Mouse (Mus musculus): ENCODE data around the gene Becn1. TPM values are rescaled to one million over a fixed set of nuclear protein-coding genes. Genes with fewer than 3 reads are reported as not detected.

The Becn1 gene
- polyA plus RNA-seq (2014; fragmentation: Nextera tagmentation; extraction: Ambion mirVana) = 149 and 154 TPM in 2 replicates

GRCm38 (mm10) chr11:101302004-101302798 is at the start of gene Becn1:
Becn1 (minus strand) TSS chr11:101302286.
- peaks cover 5% of the 10 kb centered on the region; the same call in 1 of the 2 replicates for H3K4me1 ChIP-seq (ENCODE audit: insufficient read depth)
- DNase-seq (peak; percentile 99), ATAC-seq (ENCODE audit: insufficient read depth) (peak; percentile 96)
- H3K9ac ChIP-seq = peak within 1 kb of the TSS; percentile 85
- peak within 1 kb of the TSS; percentile 86 for H3K4me3 ChIP-seq (ENCODE audit: low read depth, low read length)
- peak within 1 kb of the TSS; percentile 99 for H3K4me2 ChIP-seq
- no peaks in the 10 kb centered on the region for H3K9me3 ChIP-seq (ENCODE audit: low read depth, low read length)
- H3K27ac ChIP-seq (ENCODE audit: low read depth) = peak within 1 kb of the TSS; percentile 65
- peak; percentile 98 for TF ChIP-seq CTCF (IDR thresholded peaks at IDR 0.05; ENCODE audit: low read depth)
- H3K36me3 ChIP-seq (ENCODE audit: insufficient read depth) = peaks cover 23% of the 10 kb centered on the region
- H3K27me3 ChIP-seq (ENCODE audit: insufficient read depth, low read length) = no peaks in the 10 kb centered on the region
- 6% methylated on average over 39 of the region's 39 CpGs for WGBS

DNA sequence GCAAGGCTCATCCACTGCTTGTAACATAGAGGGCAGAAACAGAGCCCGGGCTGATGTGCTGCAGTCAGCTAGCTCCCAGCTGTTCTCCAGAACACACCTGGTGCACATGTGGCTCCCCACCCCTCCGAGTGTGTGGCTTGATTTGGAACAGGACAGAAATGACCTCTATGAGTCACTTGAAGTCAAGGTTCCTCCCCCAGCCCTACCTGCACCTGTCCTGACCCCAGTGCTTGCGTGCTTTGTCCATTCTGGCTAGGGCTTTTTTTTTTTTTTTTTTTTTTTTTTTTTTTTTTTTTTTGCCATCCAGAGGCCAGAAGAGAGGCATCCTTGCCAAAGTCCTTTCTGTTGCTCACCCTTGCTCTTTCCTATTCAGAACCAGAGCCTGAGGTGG is 49.6 kb upstream of the Becn1 start:
- H3K36me3 ChIP-seq (ENCODE audit: insufficient read depth) = no peaks in the 10 kb centered on the region
- H3K9me3 ChIP-seq (ENCODE audit: low read depth, low read length) = no peaks in the 10 kb centered on the region
- 32% methylated on average over 3 of the region's 3 CpGs for WGBS
- no peak overlapping the region for H3K4me2 ChIP-seq
- ATAC-seq (ENCODE audit: insufficient read depth) (no peak), DNase-seq (no peak)
- H3K27ac ChIP-seq (ENCODE audit: low read depth) = no peak overlapping the region
- no peak overlapping the region for H3K4me3 ChIP-seq (ENCODE audit: low read depth, low read length)
- no peak for TF ChIP-seq CTCF (IDR thresholded peaks at IDR 0.05; ENCODE audit: low read depth)
- H3K9ac ChIP-seq = no peak overlapping the region
- no peaks in the 10 kb centered on the region for H3K27me3 ChIP-seq (ENCODE audit: insufficient read depth, low read length)
- no peaks in the 10 kb centered on the region for H3K4me1 ChIP-seq (ENCODE audit: insufficient read depth)

DNA sequence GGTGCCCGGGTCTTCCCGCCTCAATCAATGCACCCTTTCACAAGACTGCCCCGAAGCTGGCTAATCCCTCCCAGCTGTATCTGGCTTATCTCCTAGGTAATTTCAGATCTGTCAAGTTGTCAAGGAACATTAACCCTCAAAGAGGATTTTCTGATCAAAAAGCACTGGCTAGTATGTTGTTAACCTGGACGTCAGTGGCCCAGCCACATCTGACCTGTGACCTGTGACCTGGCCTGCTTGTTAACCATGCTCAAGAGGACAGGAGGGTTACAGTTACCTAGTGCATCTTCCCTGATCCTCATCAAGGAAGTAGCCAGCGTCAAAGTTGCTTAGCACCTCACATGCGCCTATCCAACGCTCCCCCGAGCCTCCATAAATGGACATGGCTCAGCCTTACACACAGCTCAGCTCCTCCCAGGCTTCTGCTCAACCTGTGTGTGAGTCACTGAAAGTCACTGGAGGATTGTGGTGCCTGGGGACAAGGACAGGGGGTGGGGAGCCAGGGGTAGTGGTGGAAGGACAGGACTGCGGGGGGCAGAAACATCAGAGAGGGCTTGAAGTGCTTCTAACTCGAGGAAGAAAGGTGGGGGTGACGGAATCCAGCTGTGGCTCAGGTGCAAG is 49.1 kb upstream of the Becn1 start:
- H3K27ac ChIP-seq (ENCODE audit: low read depth) = no peak overlapping the region
- WGBS = 49% methylated on average over 11 of the region's 11 CpGs
- no peaks in the 10 kb centered on the region for H3K4me1 ChIP-seq (ENCODE audit: insufficient read depth)
- DNase-seq (no peak), ATAC-seq (ENCODE audit: insufficient read depth) (no peak)
- H3K9me3 ChIP-seq (ENCODE audit: low read depth, low read length) = no peaks in the 10 kb centered on the region
- H3K36me3 ChIP-seq (ENCODE audit: insufficient read depth) = no peaks in the 10 kb centered on the region
- no peak overlapping the region for H3K4me2 ChIP-seq
- H3K4me3 ChIP-seq (ENCODE audit: low read depth, low read length) = no peak overlapping the region
- no peak for TF ChIP-seq CTCF (IDR thresholded peaks at IDR 0.05; ENCODE audit: low read depth)
- H3K9ac ChIP-seq = no peak overlapping the region
- no peaks in the 10 kb centered on the region for H3K27me3 ChIP-seq (ENCODE audit: insufficient read depth, low read length)

GRCm38 (mm10) chr11:101349216-101349615 is 47.1 kb upstream of the Becn1 start:
- Histone ChIP-seq H3K4me2 (no peak overlapping the region), H3K4me3 (ENCODE audit: low read depth, low read length) (no peak overlapping the region), H3K4me1 (ENCODE audit: insufficient read depth) (no peaks in the 10 kb centered on the region), H3K27ac (ENCODE audit: low read depth) (no peak overlapping the region), H3K9ac (no peak overlapping the region), H3K27me3 (ENCODE audit: insufficient read depth, low read length) (no peaks in the 10 kb centered on the region), H3K9me3 (ENCODE audit: low read depth, low read length) (no peaks in the 10 kb centered on the region), H3K36me3 (ENCODE audit: insufficient read depth) (no peaks in the 10 kb centered on the region)
- ATAC-seq (ENCODE audit: insufficient read depth) (no peak), DNase-seq (no peak)
- TF ChIP-seq CTCF (IDR thresholded peaks at IDR 0.05; ENCODE audit: low read depth) = no peak
- WGBS = 61% methylated on average over 3 of the region's 3 CpGs

DNA sequence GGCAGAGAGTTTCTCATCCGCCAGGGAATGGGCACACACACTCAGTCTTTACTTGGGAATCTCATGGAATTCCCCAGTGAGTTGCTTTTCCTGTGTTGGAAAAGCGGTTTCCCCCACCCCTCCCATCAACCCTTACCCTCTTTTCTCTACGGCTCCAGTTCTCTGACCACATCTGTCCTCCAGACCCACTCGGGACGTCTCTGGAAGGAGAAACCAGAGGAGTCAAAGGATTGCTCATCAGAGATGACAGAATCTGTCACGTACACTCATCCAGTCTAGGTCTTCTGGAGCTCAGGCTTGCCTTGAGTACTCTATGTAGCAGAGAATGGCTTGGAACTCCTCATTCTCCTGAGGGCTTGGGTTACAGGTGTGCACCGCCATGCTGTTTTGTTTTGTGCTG is 46.7 kb upstream of the Becn1 start:
- no peak for TF ChIP-seq CTCF (IDR thresholded peaks at IDR 0.05; ENCODE audit: low read depth)
- H3K4me3 ChIP-seq (ENCODE audit: low read depth, low read length) = no peak overlapping the region
- DNase-seq = no peak
- H3K9ac ChIP-seq = no peak overlapping the region
- H3K9me3 ChIP-seq (ENCODE audit: low read depth, low read length) = no peaks in the 10 kb centered on the region
- H3K4me1 ChIP-seq (ENCODE audit: insufficient read depth) = no peaks in the 10 kb centered on the region
- no peak overlapping the region for H3K27ac ChIP-seq (ENCODE audit: low read depth)
- no peaks in the 10 kb centered on the region for H3K36me3 ChIP-seq (ENCODE audit: insufficient read depth)
- no peaks in the 10 kb centered on the region for H3K27me3 ChIP-seq (ENCODE audit: insufficient read depth, low read length)
- no peak for ATAC-seq (ENCODE audit: insufficient read depth)
- WGBS = 54% methylated on average over 7 of the region's 7 CpGs
- H3K4me2 ChIP-seq = no peak overlapping the region

DNA sequence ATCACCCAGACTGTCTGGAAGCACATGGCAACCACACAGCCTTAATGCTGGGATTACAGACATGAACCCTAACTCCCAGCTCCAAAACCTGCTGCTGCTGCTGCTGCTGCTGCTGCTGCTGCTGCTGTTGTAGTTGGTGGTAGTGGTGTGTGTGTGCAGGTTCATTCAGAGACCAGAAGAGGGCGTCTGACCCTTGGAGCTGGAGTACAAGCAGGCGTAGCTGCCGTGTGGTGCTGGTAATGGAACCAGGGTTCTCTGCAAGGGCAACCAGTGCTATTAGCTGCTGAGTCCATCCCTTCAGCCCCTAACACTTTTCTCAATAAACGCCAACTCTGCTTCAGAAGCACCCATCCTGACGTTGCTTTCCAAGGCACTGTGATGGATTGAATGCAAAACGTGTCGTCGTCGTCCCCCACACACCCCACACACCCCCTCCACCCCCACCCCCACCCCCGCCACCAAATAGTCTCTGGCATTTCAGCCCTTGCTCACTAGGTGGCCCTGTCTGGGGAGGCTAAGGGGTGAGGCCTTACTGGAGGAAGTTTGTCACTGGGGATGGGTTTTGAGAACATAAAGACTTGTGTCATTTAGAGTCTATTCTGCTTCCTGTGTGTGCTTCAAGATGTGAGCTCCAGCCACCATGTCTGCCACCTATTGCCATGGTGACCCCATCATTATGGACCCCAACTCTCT is 45.1 kb upstream of the Becn1 start:
- Histone ChIP-seq H3K27me3 (ENCODE audit: insufficient read depth, low read length) (no peaks in the 10 kb centered on the region), H3K36me3 (ENCODE audit: insufficient read depth) (no peaks in the 10 kb centered on the region), H3K9me3 (ENCODE audit: low read depth, low read length) (no peaks in the 10 kb centered on the region), H3K27ac (ENCODE audit: low read depth) (no peak overlapping the region), H3K4me2 (no peak overlapping the region), H3K4me3 (ENCODE audit: low read depth, low read length) (no peak overlapping the region), H3K9ac (no peak overlapping the region), H3K4me1 (ENCODE audit: insufficient read depth) (no peaks in the 10 kb centered on the region)
- ATAC-seq (ENCODE audit: insufficient read depth) (no peak), DNase-seq (no peak)
- WGBS = 69% methylated on average over 10 of the region's 10 CpGs
- TF ChIP-seq CTCF (IDR thresholded peaks at IDR 0.05; ENCODE audit: low read depth) = 0 out of 2 replicates have a peak, but pooled peaks have one; percentile 12
